Mouse (Mus musculus): ENCODE data around the gene Atp11c. TPM values are rescaled to one million over a fixed set of nuclear protein-coding genes. Genes with fewer than 3 reads are reported as not detected.

Gene Atp11c
- total RNA-seq (2021): 10 to 100 TPM; 13.1 to 13.5 TPM
- long read RNA-seq, experiment 1, partial matches to known transcripts: 0 of 1 reads
- long read RNA-seq, experiment 1, other reads (novel, unspliced or antisense): 1 of 1 reads
- long read RNA-seq, experiment 2, partial matches to known transcripts: 0 of 3 reads
- long read RNA-seq, experiment 2, other reads (novel, unspliced or antisense): 3 of 3 reads

- DNase-seq (ENCODE audit: low spot score in 2 of 2): no peak
Observed at GRCm38 (mm10) chrX:60592598-60592997, at the start of gene Atp11c. Gene Atp11c (minus strand): TSS chrX:60592698.

GRCm38 (mm10) chrX:60609202-60609601 lies 16.7 kb upstream of the Atp11c start:
- DNase-seq (ENCODE audit: low spot score in 2 of 2): peak; percentile 2 to 35

GRCm38 (mm10) chrX:60570539-60570938 lies 22.0 kb downstream of the Atp11c start:
- DNase-seq (ENCODE audit: low spot score in 2 of 2): no peak

- DNase-seq (ENCODE audit: low spot score in 2 of 2): no peak
Observed at GRCm38 (mm10) chrX:60569047-60569446, 23.5 kb downstream of the Atp11c start.

DNA sequence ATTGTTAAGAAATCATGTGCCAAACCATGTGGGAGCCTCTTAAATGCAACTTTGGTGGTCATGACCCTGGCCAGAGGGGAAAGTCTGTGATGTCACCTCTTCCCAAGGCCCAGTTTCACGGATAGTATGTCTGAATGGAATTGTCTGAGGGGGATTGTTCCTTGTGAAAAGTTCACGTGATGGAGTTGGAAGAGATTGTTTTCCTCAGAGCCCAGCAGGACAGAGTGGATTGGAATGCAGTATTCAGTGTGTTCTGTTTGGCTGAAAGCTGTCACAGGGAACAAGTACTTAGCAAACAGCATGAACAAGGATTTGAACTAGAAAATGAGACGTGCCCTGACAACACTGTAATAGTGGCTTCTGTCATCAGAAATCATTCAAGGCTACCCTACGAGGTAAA lies 37.3 kb downstream of the Atp11c start:
- no peak for DNase-seq (ENCODE audit: low spot score in 2 of 2)

- peak; percentile 29 to 31 for DNase-seq (ENCODE audit: low spot score in 2 of 2)
Observed at GRCm38 (mm10) chrX:60547444-60548304, 44.8 kb downstream of the Atp11c start.

DNA sequence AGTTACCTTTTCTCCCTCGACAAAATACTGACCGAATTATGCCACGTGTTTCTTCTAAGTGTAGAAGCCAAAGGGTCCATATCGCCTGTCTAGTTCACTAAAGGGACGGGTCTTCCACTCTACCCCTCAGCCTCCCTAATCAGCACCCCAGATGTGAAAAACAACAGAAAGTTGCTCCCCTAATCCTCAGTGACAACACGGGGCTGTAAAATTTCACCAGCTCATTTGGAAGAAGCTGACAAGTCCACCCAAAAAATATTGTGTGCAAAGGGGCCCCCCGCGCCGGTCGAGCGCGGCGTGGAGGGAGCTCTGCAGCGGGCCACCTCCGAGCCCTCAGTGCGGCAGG lies 45.4 kb downstream of the Atp11c start:
- DNase-seq (ENCODE audit: low spot score in 2 of 2): no peak

- no peak for DNase-seq (ENCODE audit: low spot score in 2 of 2)
Observed at GRCm38 (mm10) chrX:60545906-60546305, 46.6 kb downstream of the Atp11c start.

GRCm38 (mm10) chrX:60545444-60545843 lies 47.1 kb downstream of the Atp11c start:
- DNase-seq (ENCODE audit: low spot score in 2 of 2): peak in 1 of 2 experiments; percentile 2

- no peak for DNase-seq (ENCODE audit: low spot score in 2 of 2)
Observed at GRCm38 (mm10) chrX:60544098-60544497, 48.4 kb downstream of the Atp11c start.

GRCm38 (mm10) chrX:60542901-60543300 lies 49.6 kb downstream of the Atp11c start:
- peak in 1 of 2 experiments; percentile 52 for DNase-seq (ENCODE audit: low spot score in 2 of 2)

- no peak for DNase-seq (ENCODE audit: low spot score in 2 of 2)
Observed at GRCm38 (mm10) chrX:60539149-60539548, 53.3 kb downstream of the Atp11c start, which contains the start of gene Gm7073. Gene Gm7073 (minus strand): TSS chrX:60539249.

- DNase-seq (ENCODE audit: low spot score in 2 of 2): peak; percentile 7 to 29
Observed at GRCm38 (mm10) chrX:60503995-60504394, 88.5 kb downstream of the Atp11c start.

- DNase-seq (ENCODE audit: low spot score in 2 of 2): no peak
Observed at GRCm38 (mm10) chrX:60497750-60498149, 94.7 kb downstream of the Atp11c start.

DNA sequence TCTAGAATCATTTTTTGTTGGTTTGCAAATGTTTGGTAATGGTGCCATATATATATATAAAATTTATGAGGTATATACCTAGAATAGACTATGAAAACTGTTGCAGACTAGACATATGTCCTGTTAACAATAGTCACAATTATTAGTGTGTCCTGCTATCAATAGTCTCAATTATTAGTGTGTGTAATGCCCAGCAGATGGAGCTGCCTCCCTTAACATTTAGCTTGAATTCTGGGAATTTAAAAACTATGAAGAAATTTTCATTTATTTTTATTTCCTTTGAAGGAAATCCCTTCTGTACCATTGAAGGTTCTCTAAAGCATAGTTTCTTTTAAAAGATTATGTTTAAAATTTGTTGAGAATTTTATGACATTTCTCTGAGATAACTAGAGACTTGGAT lies 97.2 kb downstream of the Atp11c start:
- peak in 1 of 2 experiments; percentile 1 for DNase-seq (ENCODE audit: low spot score in 2 of 2)

GRCm38 (mm10) chrX:60463786-60464185 lies 128.7 kb downstream of the Atp11c start:
- DNase-seq (ENCODE audit: low spot score in 2 of 2): no peak

DNA sequence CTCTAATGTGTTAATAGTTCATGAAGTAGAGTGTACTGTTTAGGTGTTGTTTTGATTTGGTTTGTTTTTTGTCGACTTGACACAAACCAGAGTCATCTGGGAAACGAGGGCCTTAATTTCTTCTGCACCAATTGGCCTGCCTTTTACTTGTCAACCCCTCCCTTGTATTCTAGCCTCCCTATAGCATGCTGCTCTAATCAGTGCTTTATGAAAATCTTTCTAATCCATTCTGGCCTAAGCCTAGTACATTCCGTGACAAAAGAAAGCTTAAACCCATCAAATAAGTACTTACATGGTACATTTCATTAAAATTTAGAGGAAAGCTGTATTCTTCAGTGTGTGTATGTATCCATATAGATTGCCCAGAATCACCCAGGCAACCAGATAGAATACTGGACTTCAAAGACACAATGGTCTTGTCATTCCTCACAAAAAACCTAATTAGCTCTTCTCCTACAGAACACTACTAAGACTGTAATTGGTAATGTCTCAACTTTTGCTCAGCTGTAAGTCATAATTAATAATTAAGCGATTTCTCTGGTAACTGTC lies 177.9 kb downstream of the Atp11c start:
- DNase-seq (ENCODE audit: low spot score in 2 of 2): no peak

DNA sequence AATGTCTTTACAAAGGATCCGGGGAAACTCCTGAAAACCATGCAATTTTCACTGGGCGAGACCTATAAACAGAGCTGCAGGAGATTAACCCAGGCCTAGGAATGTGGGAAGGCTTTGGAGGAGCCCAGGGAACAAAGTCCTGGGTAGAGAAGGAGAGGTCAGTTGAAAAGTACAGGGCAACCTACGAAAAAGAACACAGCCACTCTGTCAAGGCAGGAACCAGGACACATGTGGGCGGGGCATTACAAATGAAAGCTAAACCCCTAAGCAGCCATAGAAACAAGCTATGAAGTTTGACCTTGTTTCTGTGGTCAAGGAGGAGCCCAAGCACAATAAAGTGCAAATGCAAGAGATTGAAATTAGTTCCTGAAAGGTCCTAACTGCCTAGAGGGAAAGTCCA lies 186.8 kb downstream of the Atp11c start:
- no peak for DNase-seq (ENCODE audit: low spot score in 2 of 2)

DNA sequence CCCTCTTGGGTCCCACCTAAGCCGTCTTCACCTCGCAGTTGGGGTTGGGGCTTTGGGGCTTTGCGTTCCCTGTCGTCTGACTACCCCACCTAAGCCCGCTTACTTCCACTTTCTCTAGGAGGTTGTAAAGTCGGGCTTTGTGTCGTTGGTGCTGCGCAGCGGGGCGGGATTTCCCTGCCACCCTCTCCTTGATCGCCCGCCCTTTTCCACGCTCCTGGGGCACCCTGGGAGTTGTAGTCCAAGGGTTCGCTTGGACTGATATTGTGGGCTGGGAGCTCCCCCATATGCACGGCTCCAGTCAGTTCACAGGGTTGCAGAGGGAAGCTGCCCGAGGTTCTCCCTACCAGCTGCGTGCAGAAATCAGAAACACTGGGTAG lies 187.8 kb downstream of the Atp11c start:
- DNase-seq (ENCODE audit: low spot score in 2 of 2): peak; percentile 76 to 89

- DNase-seq (ENCODE audit: low spot score in 2 of 2): peak; percentile 15 to 31
Observed at GRCm38 (mm10) chrX:60403764-60404667, 188.5 kb downstream of the Atp11c start.

DNA sequence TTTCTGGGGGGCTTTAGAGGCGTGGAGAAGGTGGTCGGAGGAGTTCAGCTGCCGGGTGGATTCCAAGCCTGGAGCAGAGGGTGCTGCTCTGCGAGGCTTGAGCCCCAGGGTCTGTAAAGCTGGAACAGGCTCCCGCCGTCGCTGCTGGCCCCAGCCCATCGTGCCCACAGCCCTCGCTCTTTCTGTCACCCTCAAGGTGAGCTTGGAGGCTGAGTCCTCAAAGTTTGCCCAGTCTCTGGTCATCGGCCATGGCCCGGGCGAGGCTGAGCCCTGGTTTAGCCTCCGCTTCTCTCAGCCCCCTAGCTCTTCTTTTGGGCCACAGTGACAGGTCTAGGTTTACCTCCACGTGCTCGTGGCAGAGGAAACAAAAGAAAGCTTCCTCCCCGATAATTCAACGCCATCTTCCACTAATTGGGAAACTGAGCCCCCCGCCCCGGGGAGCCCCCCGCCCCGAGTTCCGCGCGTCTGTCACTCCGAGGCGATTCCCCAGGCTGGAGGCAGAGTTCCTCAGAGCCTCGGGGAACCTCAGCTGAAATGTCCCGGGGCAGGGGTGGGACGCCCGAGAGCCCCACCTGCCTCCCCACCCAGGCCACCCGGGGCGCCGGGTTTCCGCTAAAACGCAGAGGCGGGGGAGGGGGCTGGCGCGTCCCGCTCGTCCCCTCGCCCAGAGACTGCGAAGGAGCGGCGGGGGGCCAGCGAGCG lies 189.3 kb downstream of the Atp11c start:
- peak; percentile 3 to 9 for DNase-seq (ENCODE audit: low spot score in 2 of 2)

All from layer of hippocampus, postnatal 14 days (tissue).